Mouse (Mus musculus) embryo, embryonic 9.5 days (tissue): ENCODE results near the gene Dennd1a.

Source experiments
- DNase-seq: peaks from one replicate; pipeline ENCODE4 v3.0.0-alpha.2; 2017; ENCODE audit errors: extremely low spot score

Dennd1a gene

DNA sequence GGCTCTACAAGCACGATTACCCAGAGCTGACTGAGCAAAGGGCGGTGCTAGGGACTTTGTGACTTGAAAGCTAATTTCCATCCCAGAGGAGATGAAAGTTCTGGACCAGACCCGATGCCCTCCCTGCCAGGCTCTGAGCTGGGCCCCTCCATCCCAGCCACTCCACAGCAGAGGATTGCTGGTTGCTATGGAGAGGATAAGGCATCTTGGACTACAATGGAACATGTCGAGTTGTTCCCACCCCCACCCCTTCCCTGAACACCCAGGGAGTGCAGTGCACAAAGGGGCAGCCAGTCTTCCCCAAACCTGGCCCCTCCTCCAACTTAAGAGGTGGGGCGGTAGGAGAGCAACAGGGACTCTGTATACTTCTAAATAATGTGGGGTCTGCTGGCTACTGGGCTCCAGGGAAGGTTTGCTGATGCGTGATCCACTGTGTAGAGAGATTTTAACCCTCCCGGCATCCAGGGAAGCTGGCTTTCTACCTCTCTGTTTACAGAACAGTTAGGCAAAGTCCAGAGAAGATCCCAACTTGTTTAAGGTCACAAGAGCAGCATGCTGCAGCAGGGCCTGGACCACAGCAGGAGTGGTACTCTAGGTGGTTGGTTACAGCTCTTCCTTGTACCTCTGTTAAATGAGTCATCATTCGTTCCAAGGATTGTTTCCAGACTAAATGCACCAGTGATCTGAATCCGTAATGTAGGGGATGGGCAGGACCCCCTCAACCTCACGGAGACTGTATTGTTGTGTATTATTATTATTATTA is 509.1 kb downstream of the Dennd1a start:
- peak; percentile 75 for DNase-seq

- DNase-seq: peak; percentile 60
These were observed 510.4 kb downstream of the Dennd1a start for GRCm38 (mm10) chr2:37776611-37777411.

DNA sequence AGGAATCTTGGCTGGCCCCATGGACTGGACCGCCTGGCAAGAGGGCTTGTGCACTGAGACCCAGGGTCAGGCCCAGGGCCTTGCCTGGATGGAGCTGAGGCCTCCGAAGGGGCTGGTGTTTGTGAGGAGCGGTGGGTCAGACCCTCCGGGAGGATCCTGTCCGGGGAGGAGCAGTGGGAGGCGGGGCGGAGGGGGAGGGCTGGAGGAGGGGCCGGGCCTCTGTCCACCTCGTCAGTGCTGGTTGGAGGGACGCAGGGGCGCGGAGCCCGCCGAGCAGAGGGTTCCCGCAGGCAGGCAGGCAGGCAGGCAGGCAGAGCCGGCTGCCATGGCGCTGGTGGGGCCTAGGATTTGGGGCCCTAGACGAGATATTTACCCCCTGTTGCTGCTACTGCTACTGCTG is 511.2 kb downstream of the Dennd1a start, which contains the start of gene Crb2:
TSS of gene Crb2 (plus strand) at position 234 of the 400 bp plus-strand sequence.
- peak; percentile 92 for DNase-seq

DNA sequence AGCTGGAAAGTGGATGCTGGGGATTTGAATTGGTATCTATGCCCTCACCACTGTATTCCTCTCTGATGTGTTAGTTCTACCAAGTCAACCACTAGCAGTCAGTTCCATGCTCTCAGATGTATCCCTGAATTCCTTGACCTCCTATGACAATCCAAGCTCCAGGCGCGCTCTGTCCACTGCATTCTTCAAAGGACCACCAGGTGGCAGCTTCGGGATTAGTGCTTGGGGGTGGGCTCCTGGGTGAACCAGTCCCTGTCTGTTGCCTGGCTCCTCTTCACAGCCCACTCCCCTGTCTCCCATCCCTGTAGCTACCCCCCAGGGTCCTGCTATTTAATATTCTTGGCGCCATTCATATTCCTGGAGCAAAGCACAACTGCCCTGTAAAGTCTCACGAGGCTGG is 512.6 kb downstream of the Dennd1a start:
- DNase-seq: peak; percentile 88

DNA sequence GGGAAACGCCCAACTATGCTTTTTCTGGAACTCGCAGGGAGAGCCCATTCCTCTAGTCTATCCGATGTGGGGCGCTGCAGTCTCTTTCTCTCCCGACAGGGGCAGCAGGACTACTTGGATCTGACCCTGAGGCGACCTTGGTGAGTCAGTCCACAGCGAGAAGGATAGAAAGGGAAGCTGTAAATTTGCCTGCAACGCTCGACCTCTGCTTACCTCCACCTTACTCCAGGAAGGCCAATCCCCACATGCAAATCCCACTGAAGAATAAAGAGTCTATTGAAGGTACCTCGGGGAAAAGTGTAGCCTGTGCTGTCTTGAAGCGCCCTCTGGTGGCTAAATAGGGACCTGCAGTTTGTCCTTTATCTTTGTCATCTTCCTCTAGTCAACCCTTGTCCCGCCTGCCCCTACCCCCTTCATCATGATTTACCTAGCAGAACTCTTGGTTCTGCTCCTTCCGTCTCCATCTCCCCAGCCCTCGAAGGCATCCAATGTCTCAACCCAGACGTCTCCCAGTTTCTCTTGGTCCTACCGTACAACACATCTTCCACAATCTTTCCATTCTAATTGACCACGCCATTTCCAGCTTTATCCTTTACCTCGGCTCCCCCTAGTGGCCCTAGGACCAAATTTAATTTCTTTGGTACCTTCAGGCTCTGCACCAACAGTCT is 515.4 kb downstream of the Dennd1a start:
- DNase-seq: peak; percentile 93

DNA sequence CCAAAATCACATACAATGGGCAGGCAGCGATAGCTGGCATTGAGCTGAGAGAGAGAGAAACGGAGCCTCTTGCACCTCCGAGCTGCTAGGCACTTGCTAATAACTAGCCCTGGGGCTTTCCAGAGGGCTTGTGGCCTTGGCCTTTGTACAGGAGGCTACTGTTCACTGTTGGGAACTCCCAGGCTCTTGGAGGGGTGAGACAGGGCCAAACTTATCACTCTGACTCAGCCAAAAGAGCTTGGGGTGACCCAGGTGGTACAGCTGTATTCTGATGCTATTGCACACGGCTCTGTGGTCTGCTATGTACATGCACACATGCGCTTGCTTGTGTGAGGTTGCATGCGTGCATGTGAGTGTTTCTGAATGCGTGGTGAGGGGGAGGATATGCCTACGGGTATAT is 517.4 kb downstream of the Dennd1a start:
- no peak for DNase-seq

DNA sequence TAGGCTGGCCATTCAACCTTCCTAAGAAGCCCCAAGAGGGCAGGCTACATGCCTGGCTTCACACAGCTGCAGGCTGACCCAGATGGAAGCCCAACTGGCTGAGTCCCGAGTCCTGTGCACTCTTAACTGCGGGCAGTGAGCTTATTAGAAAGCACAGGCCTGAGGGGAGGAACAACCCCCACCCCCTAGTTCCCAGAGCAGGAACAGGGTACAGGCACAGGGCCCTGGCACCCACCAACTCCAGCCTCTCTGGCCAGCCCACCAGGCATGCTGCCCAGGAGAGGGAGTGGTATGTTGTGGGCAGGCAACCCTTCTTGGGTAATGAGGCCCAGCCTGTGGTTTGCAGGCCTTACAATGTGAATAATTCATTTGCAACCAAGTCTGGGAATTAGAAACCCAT is 518.3 kb downstream of the Dennd1a start:
- DNase-seq: no peak

- no peak for DNase-seq
These were observed 519.5 kb downstream of the Dennd1a start for GRCm38 (mm10) chr2:37767739-37768138.

GRCm38 (mm10) chr2:37767080-37767547 is 520.1 kb downstream of the Dennd1a start:
- DNase-seq: peak; percentile 40

GRCm38 (mm10) chr2:37766027-37766761 is 521.0 kb downstream of the Dennd1a start:
- DNase-seq: peak; percentile 25

GRCm38 (mm10) chr2:37765082-37765483 is 522.1 kb downstream of the Dennd1a start:
- DNase-seq: no peak

DNA sequence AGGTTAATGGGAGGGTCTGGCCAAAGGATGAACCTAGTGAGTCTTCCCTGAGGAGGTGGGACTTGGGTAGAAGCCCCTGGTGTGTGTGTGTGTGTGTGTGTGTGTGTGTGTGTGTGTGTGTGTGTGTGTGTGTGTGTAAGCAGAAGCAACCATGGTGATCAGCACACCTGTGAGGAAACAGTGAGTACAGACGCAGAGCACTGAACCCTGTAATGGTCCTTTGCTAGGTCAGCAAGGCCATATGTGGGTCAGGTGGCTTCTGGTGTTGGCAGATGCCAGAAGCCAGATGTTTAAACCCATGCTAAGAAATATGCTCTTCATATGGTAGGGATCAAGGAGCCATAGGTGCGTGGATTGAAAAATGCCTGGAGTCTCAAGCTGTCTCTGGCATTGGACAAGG is 522.7 kb downstream of the Dennd1a start:
- no peak for DNase-seq

- peak; percentile 29 for DNase-seq
These were observed 523.6 kb downstream of the Dennd1a start for GRCm38 (mm10) chr2:37763638-37764037.

GRCm38 (mm10) chr2:37760633-37761032 is 526.6 kb downstream of the Dennd1a start:
- no peak for DNase-seq

DNA sequence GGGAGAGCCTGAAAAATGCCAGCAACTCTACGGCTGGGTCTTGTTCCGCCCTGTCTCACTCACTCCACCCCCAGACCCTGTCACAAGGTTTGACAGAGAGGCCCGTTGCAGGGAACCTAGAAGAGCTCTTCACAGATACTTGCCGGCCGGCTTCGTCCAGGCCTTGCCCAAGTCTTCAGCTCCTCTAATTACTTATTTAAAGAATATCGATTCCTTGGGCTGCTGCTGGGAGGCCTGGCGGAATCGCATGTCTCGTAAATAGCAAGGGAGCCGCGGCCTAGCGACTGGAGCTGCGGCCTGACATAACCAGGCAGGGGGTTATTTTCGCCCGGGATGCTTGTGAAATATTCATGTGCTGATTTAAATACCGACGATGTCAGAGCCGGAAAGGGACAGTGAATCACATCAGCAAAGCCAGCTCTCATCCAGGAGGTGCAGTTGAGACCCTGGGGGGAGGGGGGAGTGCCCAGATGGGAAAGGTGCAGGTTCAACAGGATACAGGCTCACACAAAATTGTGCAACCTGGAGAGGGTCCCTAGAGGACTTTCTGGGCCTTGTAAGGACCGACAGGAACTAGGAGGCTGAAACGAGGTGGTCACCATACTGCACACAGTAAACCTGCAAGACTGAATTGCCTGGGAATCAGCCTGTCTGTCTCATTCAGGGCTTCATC is 528.7 kb downstream of the Dennd1a start:
- peak; percentile 39 for DNase-seq

- DNase-seq: no peak
These were observed 529.4 kb downstream of the Dennd1a start for GRCm38 (mm10) chr2:37757784-37758183.

- DNase-seq: no peak
These were observed 530.2 kb downstream of the Dennd1a start for GRCm38 (mm10) chr2:37757016-37757415.

GRCm38 (mm10) chr2:37756220-37756930 is 530.8 kb downstream of the Dennd1a start:
- no peak for DNase-seq

DNA sequence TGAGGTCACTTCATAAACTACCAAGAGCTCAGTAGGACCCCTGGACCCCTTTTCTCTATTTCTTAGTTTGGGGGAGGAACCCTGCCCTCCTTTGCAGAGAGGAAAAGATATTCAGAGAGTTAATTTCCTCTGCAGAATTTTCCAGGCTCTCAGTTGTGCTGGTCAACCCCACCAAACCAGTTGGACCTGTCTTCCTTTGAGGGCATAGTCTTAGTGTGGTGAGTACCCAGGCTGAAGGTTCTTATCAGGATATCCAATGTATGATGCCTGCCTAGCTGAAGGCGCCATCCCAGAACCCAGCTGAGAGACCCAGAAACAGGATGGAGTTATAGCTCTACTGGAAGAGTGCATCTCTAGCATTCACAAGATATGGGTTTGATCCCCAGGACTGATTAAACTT is 536.1 kb downstream of the Dennd1a start:
- DNase-seq: no peak

DNA sequence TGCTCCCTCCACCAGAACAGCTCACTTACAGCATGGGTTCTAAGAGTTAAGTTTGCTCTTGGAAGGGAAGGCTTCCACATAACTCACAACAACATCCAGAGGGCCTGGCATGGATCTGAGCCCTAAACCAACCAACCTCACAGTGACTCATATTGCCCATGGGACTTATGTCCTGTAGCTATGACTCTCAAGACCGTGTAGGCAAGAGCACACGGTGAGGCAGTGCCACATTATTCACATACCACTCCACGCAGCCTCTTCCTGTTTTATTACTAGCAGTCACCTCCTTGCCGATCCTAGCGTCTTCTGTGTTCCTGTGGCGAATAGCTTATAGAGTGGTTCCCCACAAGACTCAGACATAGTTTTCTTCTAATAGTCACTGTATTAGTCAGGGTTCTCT is 537.9 kb downstream of the Dennd1a start:
- DNase-seq: no peak
